Mouse (Mus musculus) kidney, adult 2 months (tissue): ENCODE results near the gene Foxp1. TPM values are rescaled to one million over a fixed set of nuclear protein-coding genes. Genes with fewer than 3 reads are reported as not detected.

Source experiments
- DNase-seq: peaks from one replicate; pipeline ENCODE4 v3.0.0; 2021
- H3K27ac ChIP-seq: fragments of 200-500 bp; 2 replicates; pipeline ENCODE4 v1.5.1; 2012; ENCODE audit warnings: low read depth, low read length, control low read depth, inconsistent platforms; ENCODE audit not compliant: insufficient read depth
- H3K27me3 ChIP-seq: fragments of 200-500 bp; replicated peaks from 2 replicates; pipeline ENCODE4 v1.6.1; 2012; ENCODE audit warnings: mild to moderate bottlenecking, moderate library complexity, low read length, inconsistent platforms; ENCODE audit not compliant: control insufficient read depth, insufficient read depth
- H3K36me3 ChIP-seq: fragments of 200-500 bp; 2 replicates; pipeline ENCODE4 v1.6.1; 2012; ENCODE audit warnings: mild to moderate bottlenecking, moderate library complexity, low read length, inconsistent platforms; ENCODE audit not compliant: control insufficient read depth, insufficient read depth
- H3K4me1 ChIP-seq: fragments of 200-500 bp; 2 replicates; pipeline ENCODE4 v1.6.1; 2011; ENCODE audit warnings: low read length; ENCODE audit not compliant: control insufficient read depth, insufficient read depth
- H3K4me3 ChIP-seq: fragments of 200-500 bp; 2 replicates; pipeline ENCODE4 v1.5.1; 2011; ENCODE audit warnings: mild to moderate bottlenecking, low read depth, low read length, control low read depth; ENCODE audit not compliant: insufficient read depth
- CTCF ChIP-seq: fragments of 200-500 bp; conservative IDR thresholded peaks from 2 replicates; pipeline ENCODE4 v1.5.1; 2011; ENCODE audit warnings: low read depth, mild to moderate bottlenecking, control low read depth, low read length, moderate library complexity, mixed read lengths; ENCODE audit not compliant: insufficient read depth, insufficient read length
- POLR2A ChIP-seq: fragments of 200-500 bp; IDR thresholded peaks from one replicate; pipeline ENCODE4 v1.6.1; 2011; ENCODE audit warnings: low read depth, low read length, control low read depth
- whole genome bisulfite sequencing: fragments of 180-500 bp; shearing (Covaris S2); methylation state at CpG from one replicate; pipeline ENCODE4 v1.1.7; 2018; 5-methylcytosine and 5-hydroxymethylcytosine counted together
- polyA plus RNA-seq: library from polyadenylated mRNA; depleted of rRNA; stranded (reverse); fragments of >200 nt; gene quantifications from 2 replicates; pipeline ENCODE4 v1.2.3, GENCODE M21; 2012

The Foxp1 gene
- polyA plus RNA-seq, 1 experiment = 32.8 TPM

DNA sequence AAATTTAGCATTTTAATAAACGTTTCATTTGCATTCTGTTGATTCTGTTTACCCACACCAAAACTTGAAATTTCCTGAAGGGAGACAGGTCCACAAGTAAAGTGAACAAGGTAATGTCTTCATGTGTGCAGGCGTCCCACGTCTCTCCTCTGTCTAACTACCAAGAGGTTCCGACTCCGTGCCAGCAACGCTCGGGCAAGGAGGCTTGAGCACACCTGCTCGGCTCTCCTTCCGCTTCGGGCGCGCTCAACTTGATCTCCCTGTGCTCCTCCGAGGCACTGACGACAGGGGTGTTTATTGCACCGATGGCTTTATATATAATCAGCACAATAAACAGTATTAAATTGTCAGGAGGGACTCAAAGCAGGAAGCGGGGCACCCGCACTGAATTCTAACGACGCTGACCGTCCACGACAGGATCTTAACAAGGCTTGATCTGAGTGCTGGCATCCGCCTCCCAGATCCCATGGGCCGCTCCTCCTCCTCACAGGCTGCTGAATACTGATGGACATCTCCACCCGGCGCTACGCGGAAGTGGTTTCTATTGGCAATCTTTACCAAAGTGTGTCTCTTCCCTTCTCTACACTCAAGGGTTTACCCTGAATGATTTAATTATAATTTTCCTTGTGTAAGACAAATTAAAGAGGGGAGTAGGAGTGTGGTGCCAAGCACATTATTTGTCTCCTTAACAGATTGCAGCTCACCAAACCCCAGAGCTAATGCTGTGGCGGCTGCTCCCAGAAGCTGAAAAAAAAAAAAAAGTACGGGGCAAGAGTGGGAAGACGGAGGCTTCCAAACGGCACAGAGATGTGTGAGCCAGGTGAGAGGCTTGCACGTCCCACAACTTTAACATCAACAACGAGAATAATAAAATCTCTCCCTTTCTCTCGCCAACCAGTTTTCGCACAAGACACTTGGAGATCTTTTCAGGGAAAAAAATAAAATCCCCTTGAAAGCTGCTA, 523.3 kb downstream of the Foxp1 start:
- Histone ChIP-seq H3K27me3 (no peaks in the 10 kb centered on the region), H3K27ac (no peak overlapping the region), H3K4me1 (no peaks in the 10 kb centered on the region), H3K36me3 (peaks cover 1% of the 10 kb centered on the region; the same call in 1 of the 2 replicates), H3K4me3 (no peak overlapping the region)
- TF ChIP-seq POLR2A (no peak), CTCF (no peak)
- 75% methylated on average over 35 of the region's 35 CpGs for WGBS
- DNase-seq = no peak

DNA sequence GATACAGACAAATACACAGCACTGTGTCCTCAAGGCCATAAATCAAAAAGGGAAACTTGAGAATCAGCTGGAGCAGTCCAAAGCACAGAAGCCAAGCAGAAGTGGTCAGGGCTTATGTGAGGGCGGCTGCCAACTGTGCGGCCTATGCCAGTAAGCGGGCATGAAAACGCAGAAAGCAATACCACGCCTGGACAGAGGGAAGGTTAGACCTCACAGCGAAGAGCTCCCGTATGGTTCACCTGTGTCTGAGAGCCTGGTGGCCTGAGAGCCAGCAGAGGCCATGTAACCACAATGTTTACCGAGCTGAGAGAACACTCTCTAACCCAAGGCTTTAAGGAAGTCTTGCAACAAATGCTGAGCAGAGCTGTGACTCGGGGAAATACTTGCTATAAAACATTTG, 524.8 kb downstream of the Foxp1 start:
- Histone ChIP-seq H3K27ac (no peak overlapping the region), H3K27me3 (no peaks in the 10 kb centered on the region), H3K4me1 (0 out of 2 replicates have a peak, but pooled peaks cover 2% of the 10 kb centered on the region), H3K4me3 (no peak overlapping the region), H3K36me3 (no peaks in the 10 kb centered on the region)
- WGBS = 73% methylated on average over 9 of the region's 9 CpGs
- TF ChIP-seq CTCF = no peak
- TF ChIP-seq POLR2A = no peak
- no peak for DNase-seq

DNA sequence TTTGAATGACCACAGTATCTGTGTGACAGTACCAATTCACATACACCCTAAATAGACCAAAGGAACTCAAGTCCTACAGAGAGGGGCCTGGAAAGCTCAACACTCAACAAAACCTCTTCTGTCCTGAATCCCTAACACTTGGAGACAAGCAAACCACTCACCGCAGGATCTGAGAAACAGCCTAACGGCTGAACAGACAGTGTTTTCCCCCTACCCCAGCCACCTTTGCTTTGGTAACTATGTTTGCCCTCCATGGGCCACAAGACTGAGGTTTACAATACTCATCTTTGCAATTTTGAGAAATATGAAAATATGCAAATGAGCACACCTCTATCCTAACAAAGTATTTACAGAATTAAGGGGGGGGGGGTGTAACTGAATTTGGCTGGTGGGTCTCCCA, 525.7 kb downstream of the Foxp1 start:
- Histone ChIP-seq H3K27ac (no peak overlapping the region), H3K4me3 (no peak overlapping the region), H3K4me1 (0 out of 2 replicates have a peak, but pooled peaks cover 2% of the 10 kb centered on the region), H3K27me3 (no peaks in the 10 kb centered on the region), H3K36me3 (no peaks in the 10 kb centered on the region)
- DNase-seq = no peak
- no peak for TF ChIP-seq POLR2A
- no peak for TF ChIP-seq CTCF
- WGBS = 99% methylated on average over 2 of the region's 2 CpGs

- H3K4me3 ChIP-seq = no peak overlapping the region
- H3K27ac ChIP-seq = no peak overlapping the region
- H3K36me3 ChIP-seq = no peaks in the 10 kb centered on the region
- TF ChIP-seq POLR2A (no peak), CTCF (no peak)
- no peaks in the 10 kb centered on the region for H3K27me3 ChIP-seq
- 92% methylated on average over 1 of the region's 1 CpGs for WGBS
- 0 out of 2 replicates have a peak, but pooled peaks cover 2% of the 10 kb centered on the region for H3K4me1 ChIP-seq
- DNase-seq = no peak
Observed at GRCm38 (mm10) chr6:98996346-98996745, 526.2 kb downstream of the Foxp1 start.

- Histone ChIP-seq H3K4me1 (0 out of 2 replicates have a peak, but pooled peaks cover 2% of the 10 kb centered on the region), H3K36me3 (no peaks in the 10 kb centered on the region), H3K27me3 (no peaks in the 10 kb centered on the region), H3K4me3 (no peak overlapping the region), H3K27ac (no peak overlapping the region)
- no peak for DNase-seq
- TF ChIP-seq CTCF (no peak), POLR2A (no peak)
- WGBS = 83% methylated on average over 4 of the region's 4 CpGs
Observed at GRCm38 (mm10) chr6:98995681-98996080, 526.8 kb downstream of the Foxp1 start.

DNA sequence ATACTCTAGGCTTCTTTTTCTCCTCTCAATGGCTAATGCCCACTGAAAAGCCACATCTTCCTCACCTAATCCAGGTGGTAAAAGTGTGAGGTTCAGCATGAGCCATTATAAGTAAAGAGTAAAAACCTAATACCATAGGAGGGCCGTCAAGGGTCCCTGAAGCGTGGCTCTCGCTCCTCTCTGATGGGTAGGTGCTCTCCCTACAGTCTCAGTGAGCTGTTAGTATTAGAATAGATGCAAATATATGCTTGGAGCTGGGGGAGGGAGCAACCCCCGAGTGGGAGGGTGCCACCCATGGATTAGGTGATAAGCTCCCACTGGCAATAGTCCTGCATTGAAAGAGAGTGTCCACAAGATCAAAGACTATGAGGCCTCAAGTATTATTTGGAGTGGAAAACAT, 527.6 kb downstream of the Foxp1 start:
- no peak for TF ChIP-seq POLR2A
- TF ChIP-seq CTCF = no peak
- no peaks in the 10 kb centered on the region for H3K27me3 ChIP-seq
- 87% methylated on average over 4 of the region's 4 CpGs for WGBS

DNA sequence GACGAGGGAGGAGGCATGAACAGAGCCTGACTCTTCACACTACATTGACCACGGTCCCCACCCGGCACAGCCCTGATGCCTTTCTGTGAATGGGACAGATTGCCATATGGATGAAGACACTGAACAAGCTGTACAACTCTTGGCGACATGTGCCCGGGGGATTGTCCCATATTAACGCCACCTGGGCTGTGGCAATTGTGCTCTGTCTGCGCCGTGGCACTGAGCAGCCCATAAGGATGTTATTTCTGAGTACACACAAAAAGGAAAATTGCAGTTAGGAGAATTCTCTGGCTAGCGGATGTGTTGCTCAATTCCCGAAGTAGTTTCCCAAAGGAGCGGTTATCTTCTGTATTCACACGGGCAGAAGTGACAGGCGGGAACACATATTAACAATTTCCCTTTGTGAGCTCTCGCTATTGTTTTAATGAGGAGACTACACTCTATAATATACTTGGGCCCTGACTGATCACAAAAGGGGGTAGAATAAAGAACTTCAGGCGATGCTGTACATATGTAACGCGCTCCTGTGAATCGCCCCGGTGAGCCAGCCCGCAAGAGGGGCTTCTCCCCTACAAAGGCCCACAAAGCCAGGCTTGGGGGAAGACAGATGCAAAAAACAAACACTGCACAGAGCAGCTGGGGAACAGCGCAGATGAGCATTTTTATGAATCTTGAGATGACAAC, 528.3 kb downstream of the Foxp1 start:
- no peak overlapping the region for H3K27ac ChIP-seq
- WGBS = 76% methylated on average over 21 of the region's 21 CpGs

More for the DNA sequence above, 527.6 kb downstream of the Foxp1 start:
- Histone ChIP-seq H3K36me3 (no peaks in the 10 kb centered on the region), H3K4me3 (no peak overlapping the region), H3K27ac (no peak overlapping the region), H3K4me1 (0 out of 2 replicates have a peak, but pooled peaks cover 2% of the 10 kb centered on the region)
- DNase-seq = no peak

More for the DNA sequence above, 528.3 kb downstream of the Foxp1 start:
- no peak overlapping the region for H3K4me3 ChIP-seq
- H3K27me3 ChIP-seq = no peaks in the 10 kb centered on the region
- TF ChIP-seq CTCF (no peak), POLR2A (no peak)
- H3K4me1 ChIP-seq = 0 out of 2 replicates have a peak, but pooled peaks cover 2% of the 10 kb centered on the region
- peak; percentile 23 for DNase-seq
- H3K36me3 ChIP-seq = no peaks in the 10 kb centered on the region
